Mouse (Mus musculus) heart, embryonic 16.5 days (tissue): ENCODE measurements around the gene Dusp3. TPM values are rescaled to one million over a fixed set of nuclear protein-coding genes. Genes with fewer than 3 reads are reported as not detected.
A peak's percentile ranks its signal among the peaks of the same experiment; 100 is the strongest.

Experiments used
- ATAC-seq: fragments of 200-750 bp; cut with Nextera tagmentation; replicated peaks from 2 replicates; pipeline ENCODE4 v1.8.0; 2017; ENCODE audit warnings: moderate number of reproducible peaks; ENCODE audit not compliant: insufficient read depth, low FRiP score; ENCODE audit errors: extremely low read depth
- H3K27ac ChIP-seq: fragments of 300-500 bp; sonication (generic); 2 replicates; pipeline ENCODE4 v1.5.1; 2014; ENCODE audit warnings: mild to moderate bottlenecking, low read length, control low read depth, moderate library complexity
- H3K27me3 ChIP-seq: fragments of 300-500 bp; sonication (generic); 2 replicates; pipeline ENCODE4 v1.6.1; 2014; ENCODE audit warnings: low read length, mixed read lengths; ENCODE audit not compliant: control insufficient read depth, insufficient read depth
- H3K36me3 ChIP-seq: fragments of 300-500 bp; sonication (generic); 2 replicates; pipeline ENCODE4 v1.6.1; 2014; ENCODE audit not compliant: control insufficient read depth, insufficient read depth
- H3K4me1 ChIP-seq: fragments of 300-500 bp; sonication (generic); 2 replicates; pipeline ENCODE4 v1.6.1; 2014; ENCODE audit warnings: low read length, mixed read lengths; ENCODE audit not compliant: control insufficient read depth, insufficient read depth
- H3K4me2 ChIP-seq: fragments of 300-500 bp; sonication (generic); 2 replicates; pipeline ENCODE4 v1.6.1; 2014; ENCODE audit warnings: low read depth, mild to moderate bottlenecking, control low read depth, low read length
- H3K4me3 ChIP-seq: fragments of 300-500 bp; sonication (generic); 2 replicates; pipeline ENCODE4 v1.5.1; 2014; ENCODE audit warnings: mild to moderate bottlenecking, control low read depth, low read length
- H3K9ac ChIP-seq: fragments of 300-500 bp; sonication (generic); 2 replicates; pipeline ENCODE4 v1.6.1; 2014; ENCODE audit warnings: low read length, control low read depth
- H3K9me3 ChIP-seq: fragments of 300-500 bp; sonication (generic); replicated peaks from 2 replicates; pipeline ENCODE4 v1.6.1; 2016; ENCODE audit warnings: low read length; ENCODE audit not compliant: control insufficient read depth
- WGBS: fragments of 180-500 bp; shearing (Covaris S2); extraction: QIAGEN DNeasy Blood & Tissue Kit; methylation state at CpG from one replicate; pipeline ENCODE4 v1.1.7; 2014; 5-methylcytosine and 5-hydroxymethylcytosine counted together
- polyA plus RNA-seq: library from polyadenylated mRNA; unstranded; fragments of >200 nt; fragmentation: Nextera tagmentation; extraction: Ambion mirVana; gene quantifications from 2 replicates; pipeline ENCODE4 v1.2.1, GENCODE M21; 2015

Dusp3 gene
- polyA plus RNA-seq = 57.3 and 58.8 TPM in 2 replicates

DNA sequence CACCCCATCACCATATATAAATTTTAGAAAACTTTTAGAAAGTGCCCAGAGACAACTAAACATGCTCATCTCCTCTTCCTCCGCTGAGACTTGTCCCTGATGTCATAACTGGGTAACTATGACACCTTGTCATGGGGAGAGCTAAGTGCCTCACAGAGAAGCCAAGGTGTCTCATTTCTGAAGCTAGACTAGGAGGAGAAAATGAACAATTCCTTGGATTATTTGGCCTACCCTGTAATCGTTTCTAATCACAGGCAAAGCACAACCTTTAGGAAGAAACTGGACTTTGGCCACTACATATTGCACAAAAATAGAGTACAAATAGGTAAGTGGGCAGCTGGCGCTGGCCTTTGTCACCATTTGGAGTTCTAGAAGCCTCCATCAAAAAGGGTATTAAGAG is at the start of gene Dusp3:
Gene Dusp3, minus strand, starts transcription at position 101 of the 400 bp plus-strand sequence.
- Histone ChIP-seq H3K27me3 (no peaks in the 10 kb centered on the region), H3K9ac (no peak within 1 kb of the TSS), H3K4me3 (no peak within 1 kb of the TSS), H3K4me1 (peaks cover 27% of the 10 kb centered on the region), H3K27ac (no peak within 1 kb of the TSS), H3K4me2 (peak within 1 kb of the TSS; percentile 33), H3K9me3 (no peaks in the 10 kb centered on the region), H3K36me3 (no peaks in the 10 kb centered on the region)
- 79% methylated on average over 3 of the region's 3 CpGs for whole genome bisulfite sequencing
- ATAC-seq = no peak

DNA sequence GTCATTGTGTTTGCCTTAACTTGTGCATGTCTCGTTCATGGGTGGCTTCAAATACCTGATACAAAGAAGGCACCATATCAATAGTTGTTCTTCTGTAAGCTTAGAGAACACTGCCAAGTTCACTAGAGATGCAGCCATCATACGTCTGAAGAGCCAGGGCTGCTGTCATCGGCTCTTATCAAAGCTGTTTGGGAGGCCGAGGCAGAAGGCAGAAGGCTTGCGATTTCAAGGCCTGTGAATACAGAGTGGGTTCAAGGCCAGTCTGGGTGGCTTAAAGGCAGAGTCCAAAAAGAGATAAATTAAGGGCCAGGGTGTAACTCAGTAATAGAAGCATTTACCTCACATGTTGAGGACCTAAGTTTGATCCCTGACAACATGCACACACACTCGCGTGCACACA is 49.5 kb upstream of the Dusp3 start:
- Histone ChIP-seq H3K4me2 (no peak overlapping the region), H3K27ac (no peak overlapping the region), H3K27me3 (no peaks in the 10 kb centered on the region), H3K36me3 (no peaks in the 10 kb centered on the region), H3K4me3 (no peak overlapping the region), H3K9me3 (no peaks in the 10 kb centered on the region), H3K4me1 (no peaks in the 10 kb centered on the region), H3K9ac (no peak overlapping the region)
- no peak for ATAC-seq
- 61% methylated on average over 7 of the region's 7 CpGs for WGBS

DNA sequence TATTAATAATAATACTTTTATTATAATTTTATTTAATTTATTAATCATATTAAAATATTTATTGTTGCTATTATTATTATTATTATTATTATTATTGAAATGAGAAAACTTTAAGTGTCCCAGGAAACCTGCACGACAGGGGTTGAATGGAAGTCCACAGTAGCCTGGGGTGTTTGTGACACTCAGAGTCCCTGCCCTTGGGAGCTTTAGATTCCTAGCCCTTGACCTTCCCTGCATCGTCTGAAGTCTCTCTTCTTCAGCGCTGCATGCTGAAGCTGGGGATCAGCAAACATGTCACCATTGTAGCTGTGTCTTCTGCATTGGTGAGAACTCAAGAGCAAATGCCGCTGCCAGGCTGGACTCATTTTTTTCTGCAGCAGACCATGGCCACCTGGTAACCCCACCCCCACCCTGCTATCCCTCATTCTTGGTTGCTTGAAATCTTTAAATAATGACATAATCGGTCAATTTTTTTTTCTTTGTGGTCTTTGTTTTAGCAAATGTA is 48.7 kb upstream of the Dusp3 start:
- Histone ChIP-seq H3K27me3 (0 out of 2 replicates have a peak, but pooled peaks cover 2% of the 10 kb centered on the region), H3K4me2 (no peak overlapping the region), H3K4me3 (no peak overlapping the region), H3K36me3 (no peaks in the 10 kb centered on the region), H3K9me3 (no peaks in the 10 kb centered on the region), H3K27ac (no peak overlapping the region), H3K9ac (no peak overlapping the region), H3K4me1 (no peaks in the 10 kb centered on the region)
- ATAC-seq = no peak
- 71% methylated on average over 5 of the region's 5 CpGs for WGBS

DNA sequence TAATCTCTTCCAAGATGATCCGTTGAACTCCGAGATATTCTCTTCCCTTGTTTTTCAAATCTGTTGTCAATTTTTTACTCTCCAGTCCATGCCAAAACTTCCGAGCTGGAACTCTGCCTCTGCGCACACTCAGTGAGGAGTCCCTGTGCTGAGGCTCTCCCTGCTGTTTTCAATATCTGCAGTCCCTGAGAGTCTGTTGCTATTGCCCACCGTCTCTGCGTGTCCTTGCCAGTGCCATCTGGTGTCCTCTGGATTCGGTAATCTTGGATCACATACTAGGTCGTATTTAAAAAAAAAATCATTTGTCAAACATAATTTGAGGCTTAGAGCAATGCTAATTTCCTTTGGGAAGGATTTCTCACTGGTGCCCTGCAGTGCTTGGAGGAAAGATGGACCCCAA is 48.1 kb upstream of the Dusp3 start:
- Histone ChIP-seq H3K9me3 (no peaks in the 10 kb centered on the region), H3K4me3 (no peak overlapping the region), H3K27ac (no peak overlapping the region), H3K9ac (no peak overlapping the region), H3K4me2 (no peak overlapping the region), H3K27me3 (0 out of 2 replicates have a peak, but pooled peaks cover 2% of the 10 kb centered on the region), H3K36me3 (no peaks in the 10 kb centered on the region), H3K4me1 (no peaks in the 10 kb centered on the region)
- ATAC-seq = no peak
- WGBS = 64% methylated on average over 8 of the region's 8 CpGs

DNA sequence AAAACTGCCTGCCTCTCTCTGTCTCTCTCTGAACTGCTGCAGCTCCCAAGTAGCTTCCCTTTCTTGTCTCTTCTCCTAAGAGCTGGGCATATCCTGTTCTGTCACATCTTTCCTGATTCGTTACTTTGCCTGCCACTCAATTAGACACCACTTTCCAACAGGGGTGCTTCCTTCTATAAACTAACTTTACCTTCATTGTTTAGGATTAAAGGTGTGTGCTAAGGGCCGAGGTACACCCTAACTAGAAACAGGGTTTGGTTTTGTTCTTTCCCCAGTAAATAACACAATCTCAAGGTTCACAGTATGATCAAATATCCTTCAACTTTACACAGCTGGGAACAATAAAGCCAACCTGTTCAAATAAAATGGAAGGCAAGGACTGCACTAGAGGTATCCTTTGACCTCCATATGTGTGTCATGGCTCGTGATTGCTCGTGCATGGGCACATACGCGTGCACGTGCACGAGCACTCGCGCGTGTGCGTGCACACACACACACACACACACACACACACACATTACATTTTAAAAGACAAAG is 46.3 kb upstream of the Dusp3 start:
- no peaks in the 10 kb centered on the region for H3K36me3 ChIP-seq
- no peaks in the 10 kb centered on the region for H3K9me3 ChIP-seq
- H3K4me3 ChIP-seq = no peak overlapping the region
- no peak overlapping the region for H3K27ac ChIP-seq
- 0 out of 2 replicates have a peak, but pooled peaks cover 2% of the 10 kb centered on the region for H3K27me3 ChIP-seq
- no peak overlapping the region for H3K4me2 ChIP-seq
- ATAC-seq = no peak
- no peak overlapping the region for H3K9ac ChIP-seq
- no peaks in the 10 kb centered on the region for H3K4me1 ChIP-seq
- WGBS = 88% methylated on average over 12 of the region's 12 CpGs

DNA sequence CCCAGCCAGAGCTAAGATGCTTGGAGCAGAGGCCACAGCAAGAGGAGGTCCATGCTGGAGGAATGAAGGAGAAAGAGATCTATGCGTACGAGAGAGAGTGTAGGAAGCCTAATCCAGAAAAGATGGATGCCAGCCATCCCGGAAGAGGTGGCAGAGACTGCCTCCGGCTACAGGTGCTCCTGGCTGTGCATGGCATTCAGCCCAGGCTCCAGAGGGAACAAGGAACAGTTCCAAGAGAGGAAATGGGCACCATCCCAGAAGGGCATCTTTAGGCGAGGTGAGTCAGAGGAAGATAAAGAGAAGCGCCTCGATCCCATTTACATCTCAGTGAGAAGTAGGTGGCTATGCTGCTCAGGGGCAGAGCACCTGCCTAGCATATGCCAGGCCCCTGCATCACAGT is 44.3 kb upstream of the Dusp3 start:
- no peak for ATAC-seq
- WGBS = 69% methylated on average over 7 of the region's 7 CpGs
- no peak overlapping the region for H3K4me3 ChIP-seq

DNA sequence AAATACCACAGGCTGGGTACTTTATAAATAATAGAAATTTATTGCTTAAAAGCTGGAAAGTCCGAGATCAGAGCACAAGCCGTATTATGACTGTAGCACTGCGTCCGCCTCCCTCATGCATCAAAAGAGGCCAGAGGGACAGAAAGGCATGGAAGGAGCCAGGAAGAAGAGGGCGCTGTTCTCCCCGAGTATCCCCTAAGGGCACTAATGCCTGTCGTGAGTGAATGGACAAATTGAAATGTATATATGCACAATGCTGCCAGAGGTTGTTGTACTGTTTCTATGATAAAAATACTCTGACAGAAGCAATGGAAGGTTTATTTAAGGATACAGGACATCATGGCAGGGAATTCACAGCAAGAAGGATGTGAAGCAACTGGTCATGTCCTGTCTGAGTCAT is 43.2 kb upstream of the Dusp3 start:
- WGBS = 36% methylated on average over 7 of the region's 7 CpGs
- Histone ChIP-seq H3K4me2 (no peak overlapping the region), H3K9me3 (no peaks in the 10 kb centered on the region), H3K36me3 (no peaks in the 10 kb centered on the region), H3K4me3 (no peak overlapping the region), H3K4me1 (peaks cover 6% of the 10 kb centered on the region; the same call in 1 of the 2 replicates), H3K27me3 (peaks cover 6% of the 10 kb centered on the region; the same call in 1 of the 2 replicates), H3K27ac (no peak overlapping the region), H3K9ac (no peak overlapping the region)
- ATAC-seq = no peak

More for the DNA sequence above, 44.3 kb upstream of the Dusp3 start:
- Histone ChIP-seq H3K9me3 (no peaks in the 10 kb centered on the region), H3K27ac (no peak overlapping the region), H3K4me1 (peaks cover 6% of the 10 kb centered on the region; the same call in 1 of the 2 replicates), H3K27me3 (0 out of 2 replicates have a peak, but pooled peaks cover 2% of the 10 kb centered on the region), H3K36me3 (no peaks in the 10 kb centered on the region), H3K4me2 (no peak overlapping the region), H3K9ac (no peak overlapping the region)

DNA sequence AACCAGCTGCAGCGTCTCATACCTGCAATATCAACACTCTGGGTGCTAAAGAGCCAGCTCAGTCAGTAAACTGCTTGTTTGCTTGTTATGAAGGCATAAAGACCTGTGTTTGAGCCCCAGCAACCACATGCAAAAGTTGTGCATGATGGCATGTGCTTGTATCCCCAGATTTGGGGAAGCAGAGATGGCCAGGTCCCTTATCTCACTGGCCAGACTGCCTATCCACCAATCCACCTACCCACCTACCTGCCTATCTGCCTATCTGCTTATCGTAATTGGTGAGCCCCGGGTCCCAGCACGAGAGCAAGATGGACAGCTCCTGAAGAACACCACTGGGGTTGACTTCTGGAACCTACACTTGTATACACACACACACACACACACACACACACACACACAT is 42.5 kb upstream of the Dusp3 start:
- H3K27me3 ChIP-seq = peaks cover 6% of the 10 kb centered on the region; the same call in 1 of the 2 replicates
- no peak overlapping the region for H3K4me2 ChIP-seq
- 65% methylated on average over 4 of the region's 4 CpGs for WGBS
- ATAC-seq = no peak
- H3K4me1 ChIP-seq = peaks cover 6% of the 10 kb centered on the region; the same call in 1 of the 2 replicates
- H3K4me3 ChIP-seq = no peak overlapping the region
- no peaks in the 10 kb centered on the region for H3K9me3 ChIP-seq
- no peak overlapping the region for H3K27ac ChIP-seq
- H3K9ac ChIP-seq = no peak overlapping the region
- H3K36me3 ChIP-seq = no peaks in the 10 kb centered on the region

DNA sequence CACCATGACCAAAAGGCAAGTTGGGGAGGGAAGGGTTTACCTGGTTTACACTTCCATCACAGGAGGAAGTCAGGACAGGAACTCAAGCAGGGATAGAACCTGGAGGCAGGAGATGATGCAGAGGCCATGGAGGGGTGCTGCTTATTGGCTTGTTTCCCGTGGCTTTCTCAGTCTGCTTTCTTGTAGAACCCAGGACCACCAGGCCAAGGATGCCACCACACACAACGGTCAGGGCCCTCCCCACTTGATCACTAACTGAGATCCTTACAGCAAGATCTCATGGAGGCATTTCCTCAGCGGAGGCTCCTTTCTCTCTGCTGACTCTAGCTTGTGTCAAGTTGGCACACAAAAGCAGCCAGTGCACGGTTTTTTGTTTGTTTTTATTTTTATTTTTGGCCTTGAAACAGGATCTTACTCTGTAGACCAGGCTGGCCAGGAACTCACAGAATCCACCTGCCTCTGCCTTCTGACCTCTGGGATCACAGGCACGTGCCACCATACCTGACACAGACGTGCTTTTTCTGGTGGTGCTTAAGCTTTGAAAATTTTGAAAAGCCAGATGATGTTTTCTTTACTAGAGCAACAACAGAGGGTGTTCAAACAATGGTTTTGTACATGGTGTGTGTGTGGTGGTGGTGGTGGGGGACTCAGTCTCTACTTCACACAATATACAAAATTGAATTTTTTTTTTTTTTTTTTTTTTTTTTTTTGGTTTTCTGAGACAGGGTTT is 41.4 kb upstream of the Dusp3 start, which contains the start of gene Mpp3:
Gene Mpp3, minus strand, starts transcription at position 375 of the 730 bp plus-strand sequence.
- Histone ChIP-seq H3K4me3 (peak within 1 kb of the TSS; percentile 61), H3K9me3 (no peaks in the 10 kb centered on the region), H3K9ac (0 out of 2 replicates have a peak within 1 kb of the TSS, but pooled peaks have one; percentile 13), H3K36me3 (no peaks in the 10 kb centered on the region), H3K4me1 (peaks cover 6% of the 10 kb centered on the region; the same call in 1 of the 2 replicates), H3K27me3 (peaks cover 6% of the 10 kb centered on the region; the same call in 1 of the 2 replicates), H3K4me2 (peak within 1 kb of the TSS; percentile 97), H3K27ac (no peak within 1 kb of the TSS)
- ATAC-seq = no peak
- 75% methylated on average over 6 of the region's 6 CpGs for WGBS
